Comparison of ENCODE assay signal across 8 mouse cellular contexts in the genomic region with DNA sequence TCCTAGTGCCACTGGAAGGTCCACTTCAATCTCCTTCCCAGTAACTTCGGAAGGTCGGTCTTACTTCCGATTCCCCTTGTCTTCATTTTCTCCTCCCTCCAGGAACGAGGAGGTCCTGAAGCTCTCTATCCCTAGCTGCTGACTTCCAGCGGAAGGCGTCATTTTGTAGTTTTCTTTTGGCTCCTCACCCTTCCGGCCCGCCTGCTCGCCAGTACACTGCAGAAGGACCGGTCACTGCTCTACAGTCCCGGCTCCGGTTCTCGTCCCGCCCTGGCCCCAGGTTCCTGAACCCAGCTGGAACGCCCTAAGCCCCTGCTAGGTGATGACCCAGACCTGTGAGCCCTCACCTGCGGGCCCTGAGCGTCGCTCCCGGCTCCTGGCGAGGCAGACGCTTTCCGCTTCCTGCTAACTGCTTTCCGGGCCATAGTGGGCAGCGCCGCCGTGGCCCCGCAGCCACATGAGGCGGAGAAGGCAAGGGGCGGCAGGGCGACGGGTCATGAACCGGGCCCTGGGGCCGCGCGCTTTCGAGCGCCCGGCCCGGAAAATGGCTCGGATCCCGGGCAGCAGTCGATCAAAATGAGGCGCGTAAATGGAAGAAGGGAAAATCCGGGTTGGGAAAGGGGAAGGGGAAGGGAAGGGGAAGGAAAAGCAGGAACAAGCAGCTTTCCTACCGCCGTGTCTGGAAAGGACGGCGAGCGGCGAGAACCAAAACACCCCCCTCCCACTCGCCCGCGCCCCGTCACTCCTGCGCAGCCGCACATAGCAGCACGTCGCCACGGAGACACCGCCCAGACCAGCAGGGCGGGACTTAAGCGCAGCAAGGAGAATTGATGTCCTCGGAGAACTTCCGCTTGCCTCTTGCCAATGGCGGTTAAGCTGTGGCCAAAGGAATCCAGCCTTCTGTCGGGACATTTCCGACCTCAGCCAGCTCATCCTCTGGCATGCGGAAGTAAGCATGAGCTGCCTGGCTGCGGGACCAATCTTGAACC. TPM values are rescaled to one million over a fixed set of nuclear protein-coding genes. Genes with fewer than 3 reads are reported as not detected.
DNase-seq lines count a peak whose midpoint lies in the region; ATAC-seq and TF ChIP-seq lines count a peak whose summit lies in the region.

A gene (minus strand): TSS at position 749 of the 989 bp plus-strand sequence.

- H3K27ac ChIP-seq in bone marrow macrophage, adult 2 months (ENCODE audit: insufficient read depth, low read depth, low read length), result peak within 1 kb of the TSS; percentile 95
- H3K27ac ChIP-seq in embryonic fibroblast, embryonic 13.5 days (ENCODE audit: insufficient read depth, low read length), result peak within 1 kb of the TSS; percentile 91
- peak within 1 kb of the TSS; percentile 96 for H3K27ac ChIP-seq in kidney, embryonic 14.5 days (ENCODE audit: low read depth, low read length)
- H3K27ac ChIP-seq in limb, embryonic 15.5 days, result peak within 1 kb of the TSS; percentile 99

- peak within 1 kb of the TSS; percentile 85 for H3K9ac ChIP-seq in kidney, embryonic 14.5 days (ENCODE audit: low read depth, low read length)
- H3K9ac ChIP-seq in limb, embryonic 15.5 days, result peak within 1 kb of the TSS; percentile 95

- H3K36me3 ChIP-seq in kidney, embryonic 14.5 days (ENCODE audit: control insufficient read depth, insufficient read depth, low read length), result peaks cover 27% of the 10 kb centered on the region
- H3K36me3 ChIP-seq in limb, embryonic 15.5 days, result peaks cover 36% of the 10 kb centered on the region

- DNase-seq in A20 (ENCODE audit: low read depth, low spot score), result peak; percentile 95
- DNase-seq in heart, adult 9 months (ENCODE audit: low spot score in 2 of 2), result peak; percentile 95 to 96
- DNase-seq in monocyte, adult 2 months (ENCODE audit: low read depth in 1 of 2, low spot score in 2 of 2), result peak; percentile 93 to 94
- DNase-seq in spleen, postnatal 36 days (ENCODE audit: low spot score in 2 of 2), result peak; percentile 94 to 95

- no peaks in the 10 kb centered on the region for H3K27me3 ChIP-seq in kidney, embryonic 14.5 days (ENCODE audit: control insufficient read depth, insufficient read depth, low read length)
- H3K27me3 ChIP-seq in limb, embryonic 15.5 days, result no peaks in the 10 kb centered on the region

- H3K4me3 ChIP-seq in bone marrow macrophage, adult 2 months (ENCODE audit: insufficient read depth, low read length), result peak within 1 kb of the TSS; percentile 93
- H3K4me3 ChIP-seq in embryonic fibroblast, embryonic 13.5 days (ENCODE audit: insufficient read depth, low read length), result peak within 1 kb of the TSS; percentile 75
- H3K4me3 ChIP-seq in kidney, embryonic 14.5 days (ENCODE audit: low read length), result peak within 1 kb of the TSS; percentile 90
- H3K4me3 ChIP-seq in limb, embryonic 15.5 days, result peak within 1 kb of the TSS; percentile 99

- no peak for TF ChIP-seq CTCF in bone marrow macrophage, adult 2 months (IDR thresholded peaks at IDR 0.05; ENCODE audit: low read depth, low read length)
- no peak for TF ChIP-seq CTCF in embryonic fibroblast, embryonic 13.5 days (IDR thresholded peaks at IDR 0.05; ENCODE audit: borderline replicate concordance, insufficient read depth, low read length)

- H3K9me3 ChIP-seq in kidney, embryonic 14.5 days (ENCODE audit: control insufficient read depth, low read length), result no peaks in the 10 kb centered on the region
- no peaks in the 10 kb centered on the region for H3K9me3 ChIP-seq in limb, embryonic 15.5 days

- peaks cover 36% of the 10 kb centered on the region for H3K4me1 ChIP-seq in bone marrow macrophage, adult 2 months (ENCODE audit: control insufficient read depth, insufficient read depth, low read length)
- H3K4me1 ChIP-seq in embryonic fibroblast, embryonic 13.5 days (ENCODE audit: control insufficient read depth, insufficient read depth, low read length), result peaks cover 4% of the 10 kb centered on the region; the same call in 1 of the 2 replicates
- peaks cover 15% of the 10 kb centered on the region for H3K4me1 ChIP-seq in kidney, embryonic 14.5 days (ENCODE audit: control insufficient read depth, insufficient read depth, low read length)
- H3K4me1 ChIP-seq in limb, embryonic 15.5 days, result peaks cover 22% of the 10 kb centered on the region

- peak; percentile 45; the same call in 1 of the 2 replicates for TF ChIP-seq POLR2A in bone marrow macrophage, adult 2 months (IDR thresholded peaks at IDR 0.05; ENCODE audit: borderline replicate concordance, low read depth, low read length)
- TF ChIP-seq POLR2A in embryonic fibroblast, embryonic 13.5 days (IDR thresholded peaks at IDR 0.05; ENCODE audit: low read depth, low read length), result peak; percentile 82

- peak within 1 kb of the TSS; percentile 94 for H3K4me2 ChIP-seq in kidney, embryonic 14.5 days (replicated peaks; ENCODE audit: low read depth, low read length)
- peak within 1 kb of the TSS; percentile 80 for H3K4me2 ChIP-seq in limb, embryonic 15.5 days

- WGBS in kidney, embryonic 14.5 days, result under 1% methylated on average over 70 of the region's 70 CpGs
- WGBS in limb, embryonic 15.5 days, result under 1% methylated on average over 70 of the region's 70 CpGs

- ATAC-seq in kidney, embryonic 14.5 days (ENCODE audit: low FRiP score, low TSS enrichment), result peak; percentile 98
- peak; percentile 94 for ATAC-seq in limb, embryonic 15.5 days (ENCODE audit: insufficient number of reproducible peaks, low FRiP score, low TSS enrichment, low read depth)

RNA-seq across cellular contexts. Expression of the gene that starts here (rescaled TPM):
- 47.2 and 47.4 TPM in 2 replicates for polyA plus RNA-seq in bone marrow macrophage, adult 2 months (2012; ENCODE audit: insufficient read depth, insufficient read length, missing spikeins)
- 40.2 and 40.3 TPM in 2 replicates for polyA plus RNA-seq in embryonic fibroblast, embryonic 13.5 days (2011; ENCODE audit: insufficient read length, low read depth, missing spikeins)
- 36.6 and 53.0 TPM in 2 replicates for polyA plus RNA-seq in kidney, embryonic 14.5 days (2014; fragmentation: Nextera tagmentation; extraction: Ambion mirVana)
- 58.6 and 60.6 TPM in 2 replicates for polyA plus RNA-seq in limb, embryonic 15.5 days (2015; fragmentation: Nextera tagmentation; extraction: Ambion mirVana)

Comparison
In these comparisons a context has a peak if more than half of its experiments do, and no peak if none do; other contexts are left out.
1. Peak in every context shown above with its lines: DNase-seq, ATAC-seq, H3K4me3 ChIP-seq and H3K27ac ChIP-seq.